Mouse (Mus musculus) spleen, adult 2 months (tissue): ENCODE results near the gene Hcar2. TPM values are rescaled to one million over a fixed set of nuclear protein-coding genes. Genes with fewer than 3 reads are reported as not detected.

Source experiments
- DNase-seq, 2 experiments: peaks; one replicate each; pipeline versions ENCODE4 v3.0.0 to v3.0.0-alpha.2; 2012 to 2021; ENCODE audit warnings: low spot score in 2 of 2, low read depth in 1 of 2
- H3K27ac ChIP-seq: fragments of 200-500 bp; 2 replicates; pipeline ENCODE4 v1.5.1; 2012; ENCODE audit warnings: low read length, inconsistent platforms; ENCODE audit not compliant: insufficient read depth
- H3K27me3 ChIP-seq: fragments of 200-500 bp; 2 replicates; pipeline ENCODE4 v1.6.1; 2012; ENCODE audit warnings: mild to moderate bottlenecking, moderate library complexity, low read length, inconsistent platforms; ENCODE audit not compliant: control insufficient read depth, insufficient read depth
- H3K36me3 ChIP-seq: fragments of 200-500 bp; 2 replicates; pipeline ENCODE4 v1.6.1; 2012; ENCODE audit warnings: mild to moderate bottlenecking, low read length, inconsistent platforms; ENCODE audit not compliant: control insufficient read depth, insufficient read depth
- H3K4me1 ChIP-seq: fragments of 200-500 bp; 2 replicates; pipeline ENCODE4 v1.6.1; 2011; ENCODE audit warnings: inconsistent platforms; ENCODE audit not compliant: control insufficient read depth, insufficient read depth, insufficient read length
- H3K4me3 ChIP-seq: fragments of 200-500 bp; 2 replicates; pipeline ENCODE4 v1.5.1; 2011; ENCODE audit warnings: mild to moderate bottlenecking, inconsistent platforms; ENCODE audit not compliant: insufficient read depth, insufficient read length; ENCODE audit errors: extremely low read depth
- CTCF ChIP-seq: fragments of 200-500 bp; IDR thresholded peaks from 2 replicates; pipeline ENCODE4 v1.5.1; 2011; ENCODE audit warnings: mild to moderate bottlenecking, inconsistent platforms; ENCODE audit not compliant: insufficient read depth, insufficient read length, insufficient replicate concordance; ENCODE audit errors: extremely low read depth
- POLR2A ChIP-seq: fragments of 200-500 bp; IDR thresholded peaks from 2 replicates; pipeline ENCODE4 v1.6.1; 2011; ENCODE audit warnings: low read depth, low read length, inconsistent platforms
- WGBS: fragments of 180-500 bp; shearing (Covaris S2); methylation state at CpG from one replicate; pipeline ENCODE4 v1.1.7; 2018; 5-methylcytosine and 5-hydroxymethylcytosine counted together
- polyA plus RNA-seq: library from polyadenylated mRNA; depleted of rRNA; stranded (reverse); fragments of >200 nt; gene quantifications from 2 replicates; pipeline ENCODE4 v1.2.3, GENCODE M21; 2012

Hcar2 gene
- polyA plus RNA-seq, 1 experiment = 7.2 TPM

GRCm38 (mm10) chr5:123897352-123897751, 32.1 kb upstream of the Hcar2 start:
- Histone ChIP-seq H3K27me3 (no peaks in the 10 kb centered on the region), H3K4me3 (peak overlapping the region; percentile 34; the same call in 1 of the 2 replicates), H3K4me1 (no peaks in the 10 kb centered on the region), H3K27ac (no peak overlapping the region), H3K36me3 (no peaks in the 10 kb centered on the region)
- 25% methylated on average over 13 of the region's 13 CpGs for WGBS
- DNase-seq = no peak
- TF ChIP-seq CTCF (no peak), POLR2A (no peak)

GRCm38 (mm10) chr5:123896395-123896794, 31.1 kb upstream of the Hcar2 start:
- no peaks in the 10 kb centered on the region; the same call in 1 of the 2 replicates for H3K4me1 ChIP-seq
- H3K36me3 ChIP-seq = no peaks in the 10 kb centered on the region
- no peak for TF ChIP-seq CTCF
- no peak for TF ChIP-seq POLR2A
- H3K27me3 ChIP-seq = no peaks in the 10 kb centered on the region
- no peak overlapping the region for H3K27ac ChIP-seq
- no peak for DNase-seq
- 85% methylated on average over 11 of the region's 11 CpGs for WGBS
- no peak overlapping the region for H3K4me3 ChIP-seq

GRCm38 (mm10) chr5:123893520-123893919, 28.2 kb upstream of the Hcar2 start:
- Histone ChIP-seq H3K4me3 (no peak overlapping the region), H3K36me3 (no peaks in the 10 kb centered on the region), H3K4me1 (no peaks in the 10 kb centered on the region; the same call in 1 of the 2 replicates), H3K27me3 (no peaks in the 10 kb centered on the region), H3K27ac (no peak overlapping the region)
- DNase-seq = no peak
- no peak for TF ChIP-seq CTCF
- WGBS = 43% methylated on average over 5 of the region's 5 CpGs

GRCm38 (mm10) chr5:123891669-123892068, 26.4 kb upstream of the Hcar2 start:
- peak; percentile 20 to 36 for DNase-seq
- TF ChIP-seq POLR2A (no peak), CTCF (no peak)
- Histone ChIP-seq H3K27ac (no peak overlapping the region), H3K4me3 (no peak overlapping the region), H3K4me1 (no peaks in the 10 kb centered on the region; the same call in 1 of the 2 replicates), H3K36me3 (no peaks in the 10 kb centered on the region), H3K27me3 (no peaks in the 10 kb centered on the region)
- WGBS = 12% methylated on average over 6 of the region's 6 CpGs

GRCm38 (mm10) chr5:123890987-123891386, 25.7 kb upstream of the Hcar2 start:
- Histone ChIP-seq H3K4me3 (no peak overlapping the region), H3K27ac (no peak overlapping the region), H3K4me1 (no peaks in the 10 kb centered on the region; the same call in 1 of the 2 replicates), H3K36me3 (no peaks in the 10 kb centered on the region), H3K27me3 (no peaks in the 10 kb centered on the region)
- WGBS = 71% methylated on average over 5 of the region's 5 CpGs
- DNase-seq = no peak
- no peak for TF ChIP-seq POLR2A
- no peak for TF ChIP-seq CTCF

GRCm38 (mm10) chr5:123890312-123890711, 25.0 kb upstream of the Hcar2 start:
- 87% methylated on average over 2 of the region's 2 CpGs for WGBS
- H3K36me3 ChIP-seq = no peaks in the 10 kb centered on the region

GRCm38 (mm10) chr5:123886365-123886764, 21.1 kb upstream of the Hcar2 start:
- no peak for DNase-seq
- 37% methylated on average over 3 of the region's 3 CpGs for WGBS
- TF ChIP-seq CTCF (no peak), POLR2A (no peak)
- Histone ChIP-seq H3K36me3 (no peaks in the 10 kb centered on the region), H3K4me3 (no peak overlapping the region), H3K4me1 (no peaks in the 10 kb centered on the region), H3K27ac (no peak overlapping the region), H3K27me3 (no peaks in the 10 kb centered on the region)

More at GRCm38 (mm10) chr5:123890312-123890711, 25.0 kb upstream of the Hcar2 start:
- TF ChIP-seq POLR2A = no peak
- TF ChIP-seq CTCF = no peak
- no peak for DNase-seq
- Histone ChIP-seq H3K4me1 (no peaks in the 10 kb centered on the region; the same call in 1 of the 2 replicates), H3K27ac (no peak overlapping the region), H3K27me3 (no peaks in the 10 kb centered on the region), H3K4me3 (no peak overlapping the region)
